Comparison of ENCODE assay signal across 7 mouse cellular contexts in the genomic region with DNA sequence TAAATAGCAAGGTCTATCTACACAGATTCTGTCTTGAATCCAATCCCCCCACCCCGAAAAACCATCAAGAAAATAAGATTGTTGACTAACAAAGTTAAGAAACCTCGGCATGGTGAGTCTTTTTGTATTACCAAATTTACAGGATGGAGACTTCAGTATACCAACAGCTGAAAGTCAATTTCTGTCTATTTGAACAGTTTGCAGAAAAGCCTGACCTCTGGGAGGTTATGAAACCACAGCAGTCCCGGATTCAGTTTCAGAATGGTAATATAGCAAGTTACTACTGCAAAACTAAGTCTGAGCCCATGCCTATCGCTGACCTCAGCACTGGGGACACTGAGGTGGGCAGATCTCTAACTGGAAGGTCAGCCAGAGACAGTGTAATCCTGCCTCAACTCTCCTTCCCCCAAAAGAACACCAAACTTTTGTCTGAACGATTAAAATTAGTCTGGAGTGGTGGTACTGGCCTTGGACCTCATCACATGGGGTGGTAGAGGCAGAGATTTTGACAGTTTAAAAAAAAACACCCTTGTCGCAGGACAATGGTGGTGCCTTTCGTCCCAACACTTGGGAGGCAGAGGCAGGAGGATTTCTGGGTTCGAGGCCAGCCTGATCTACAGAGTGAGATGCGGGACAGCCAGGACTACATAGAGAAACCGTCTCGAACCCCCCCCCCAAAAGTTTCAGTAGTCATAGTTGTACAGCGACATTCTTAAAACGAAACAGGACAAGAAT. TPM values are rescaled to one million over a fixed set of nuclear protein-coding genes. Genes with fewer than 3 reads are reported as not detected.
DNase-seq lines count a peak whose midpoint lies in the region; ATAC-seq lines count a peak whose summit lies in the region.

No protein-coding gene starts in this region.

- peaks cover 16% of the 10 kb centered on the region for H3K36me3 ChIP-seq in lung, embryonic 16.5 days (ENCODE audit: control insufficient read depth, insufficient read depth, low read length)
- H3K36me3 ChIP-seq in forebrain, embryonic 10.5 days (replicated peaks), result peaks cover 36% of the 10 kb centered on the region
- peaks cover 28% of the 10 kb centered on the region for H3K36me3 ChIP-seq in limb, embryonic 12.5 days
- H3K36me3 ChIP-seq in stomach, embryonic 14.5 days (ENCODE audit: control insufficient read depth, insufficient read depth, low read length), result peaks cover 22% of the 10 kb centered on the region

- peak overlapping the region; percentile 97 for H3K27ac ChIP-seq in lung, embryonic 16.5 days (ENCODE audit: low read length)
- H3K27ac ChIP-seq in forebrain, embryonic 10.5 days, result peak overlapping the region; percentile 100
- peak overlapping the region; percentile 93; the same call in 1 of the 2 replicates for H3K27ac ChIP-seq in limb, embryonic 12.5 days
- no peak overlapping the region for H3K27ac ChIP-seq in stomach, embryonic 14.5 days (ENCODE audit: low read length)

- peak overlapping the region; percentile 98 for H3K4me2 ChIP-seq in lung, embryonic 16.5 days (ENCODE audit: low read depth, low read length)
- peak overlapping the region; percentile 90 for H3K4me2 ChIP-seq in limb, embryonic 12.5 days
- H3K4me2 ChIP-seq in stomach, embryonic 14.5 days (replicated peaks; ENCODE audit: low read depth, low read length), result peak overlapping the region; percentile 91

- no peak for ATAC-seq in lung, embryonic 16.5 days (ENCODE audit: low read depth)
- ATAC-seq in limb, embryonic 12.5 days (ENCODE audit: insufficient number of reproducible peaks, insufficient read depth, low FRiP score, low TSS enrichment, low read depth), result no peak
- ATAC-seq in stomach, embryonic 14.5 days (ENCODE audit: insufficient number of reproducible peaks, insufficient read depth, low FRiP score, low read depth), result no peak

- no peaks in the 10 kb centered on the region for H3K27me3 ChIP-seq in lung, embryonic 16.5 days (ENCODE audit: control insufficient read depth, insufficient read depth, low read depth, low read length)
- no peaks in the 10 kb centered on the region for H3K27me3 ChIP-seq in forebrain, embryonic 10.5 days (ENCODE audit: poor library complexity, severe bottlenecking)
- H3K27me3 ChIP-seq in limb, embryonic 12.5 days, result no peaks in the 10 kb centered on the region
- H3K27me3 ChIP-seq in stomach, embryonic 14.5 days (ENCODE audit: control insufficient read depth, insufficient read depth, low read length), result no peaks in the 10 kb centered on the region

- H3K4me3 ChIP-seq in lung, embryonic 16.5 days (ENCODE audit: low read length), result peak overlapping the region; percentile 100
- H3K4me3 ChIP-seq in forebrain, embryonic 10.5 days, result peak overlapping the region; percentile 96
- peak overlapping the region; percentile 99 for H3K4me3 ChIP-seq in limb, embryonic 12.5 days (replicated peaks)
- peak overlapping the region; percentile 100 for H3K4me3 ChIP-seq in stomach, embryonic 14.5 days (ENCODE audit: low read depth, low read length)

- no peak for DNase-seq in lung, postnatal 10 days
- no peak for DNase-seq in forebrain, embryonic 10.5 days (ENCODE audit: extremely low spot score, low spot score)
- no peak for DNase-seq in embryo, embryonic 10 days (ENCODE audit: low spot score)
- no peak for DNase-seq in urinary bladder, postnatal 36 days (ENCODE audit: low spot score in 2 of 2)

- peak overlapping the region; percentile 100 for H3K9ac ChIP-seq in lung, embryonic 16.5 days (ENCODE audit: low read length)
- H3K9ac ChIP-seq in limb, embryonic 12.5 days (replicated peaks), result peak overlapping the region; percentile 98
- H3K9ac ChIP-seq in stomach, embryonic 14.5 days (replicated peaks; ENCODE audit: low read depth, low read length), result peak overlapping the region; percentile 100

- peaks cover 33% of the 10 kb centered on the region for H3K4me1 ChIP-seq in lung, embryonic 16.5 days (replicated peaks; ENCODE audit: control insufficient read depth, insufficient read depth, low read length)
- H3K4me1 ChIP-seq in forebrain, embryonic 10.5 days, result peaks cover 36% of the 10 kb centered on the region
- H3K4me1 ChIP-seq in limb, embryonic 12.5 days (replicated peaks), result peaks cover 27% of the 10 kb centered on the region
- H3K4me1 ChIP-seq in stomach, embryonic 14.5 days (ENCODE audit: control insufficient read depth, insufficient read depth, low read length), result peaks cover 3% of the 10 kb centered on the region; the same call in 1 of the 2 replicates

- 17% methylated on average over 13 of the region's 13 CpGs for WGBS in lung, embryonic 16.5 days
- WGBS in forebrain, embryonic 10.5 days, result 33% methylated on average over 13 of the region's 13 CpGs
- 31% methylated on average over 13 of the region's 13 CpGs for WGBS in limb, embryonic 12.5 days
- WGBS in stomach, embryonic 14.5 days, result 23% methylated on average over 13 of the region's 13 CpGs

- no peaks in the 10 kb centered on the region for H3K9me3 ChIP-seq in lung, embryonic 16.5 days (ENCODE audit: control insufficient read depth, low read length)
- H3K9me3 ChIP-seq in forebrain, embryonic 10.5 days, result no peaks in the 10 kb centered on the region
- no peaks in the 10 kb centered on the region for H3K9me3 ChIP-seq in limb, embryonic 12.5 days
- no peaks in the 10 kb centered on the region for H3K9me3 ChIP-seq in stomach, embryonic 14.5 days (ENCODE audit: control insufficient read depth, low read depth, low read length)

RNA-seq across cellular contexts. Expression of a gene that starts 0.6 kb away (rescaled TPM):
- polyA plus RNA-seq in lung, embryonic 16.5 days (2015; fragmentation: Nextera tagmentation; extraction: Ambion mirVana), result 0.29 and 0.36 TPM in 2 replicates
- 0.21 and 0.38 TPM in 2 replicates for polyA plus RNA-seq in forebrain, embryonic 10.5 days (2016; fragmentation: Nextera tagmentation; extraction: Ambion mirVana)
- polyA plus RNA-seq in limb, embryonic 12.5 days (2016; fragmentation: Nextera tagmentation; extraction: Ambion mirVana), result 0.39 and 0.46 TPM in 2 replicates
- polyA plus RNA-seq in stomach, embryonic 14.5 days (2014; fragmentation: Nextera tagmentation; extraction: Ambion mirVana), result 0.20 and 0.35 TPM in 2 replicates

RNA-seq across cellular contexts. Expression of a gene that starts 1.5 kb away (rescaled TPM):
- polyA plus RNA-seq in lung, embryonic 16.5 days (2015; fragmentation: Nextera tagmentation; extraction: Ambion mirVana), result 1,152 and 1,205 TPM in 2 replicates
- 931 and 967 TPM in 2 replicates for polyA plus RNA-seq in forebrain, embryonic 10.5 days (2016; fragmentation: Nextera tagmentation; extraction: Ambion mirVana)
- 1,024 and 1,053 TPM in 2 replicates for polyA plus RNA-seq in limb, embryonic 12.5 days (2016; fragmentation: Nextera tagmentation; extraction: Ambion mirVana)
- polyA plus RNA-seq in stomach, embryonic 14.5 days (2014; fragmentation: Nextera tagmentation; extraction: Ambion mirVana), result 1,055 and 1,113 TPM in 2 replicates

RNA-seq across cellular contexts. Expression of a gene that starts 45.4 kb away (rescaled TPM):
- 10.1 and 10.6 TPM in 2 replicates for polyA plus RNA-seq in lung, embryonic 16.5 days (2015; fragmentation: Nextera tagmentation; extraction: Ambion mirVana)
- 21.4 and 22.2 TPM in 2 replicates for polyA plus RNA-seq in forebrain, embryonic 10.5 days (2016; fragmentation: Nextera tagmentation; extraction: Ambion mirVana)
- polyA plus RNA-seq in limb, embryonic 12.5 days (2016; fragmentation: Nextera tagmentation; extraction: Ambion mirVana), result 16.1 and 16.5 TPM in 2 replicates
- polyA plus RNA-seq in stomach, embryonic 14.5 days (2014; fragmentation: Nextera tagmentation; extraction: Ambion mirVana), result 7.5 and 9.2 TPM in 2 replicates

RNA-seq across cellular contexts. Expression of a gene that starts 47.6 kb away (rescaled TPM):
- polyA plus RNA-seq in lung, embryonic 16.5 days (2015; fragmentation: Nextera tagmentation; extraction: Ambion mirVana), result 65.9 and 66.6 TPM in 2 replicates
- 51.3 and 54.5 TPM in 2 replicates for polyA plus RNA-seq in forebrain, embryonic 10.5 days (2016; fragmentation: Nextera tagmentation; extraction: Ambion mirVana)
- 36.0 and 36.5 TPM in 2 replicates for polyA plus RNA-seq in limb, embryonic 12.5 days (2016; fragmentation: Nextera tagmentation; extraction: Ambion mirVana)
- polyA plus RNA-seq in stomach, embryonic 14.5 days (2014; fragmentation: Nextera tagmentation; extraction: Ambion mirVana), result 45.0 and 47.1 TPM in 2 replicates

RNA-seq across cellular contexts. Expression of a gene that starts 52.8 kb away (rescaled TPM):
- 29.1 and 31.9 TPM in 2 replicates for polyA plus RNA-seq in lung, embryonic 16.5 days (2015; fragmentation: Nextera tagmentation; extraction: Ambion mirVana)
- 56.5 and 57.6 TPM in 2 replicates for polyA plus RNA-seq in forebrain, embryonic 10.5 days (2016; fragmentation: Nextera tagmentation; extraction: Ambion mirVana)
- polyA plus RNA-seq in limb, embryonic 12.5 days (2016; fragmentation: Nextera tagmentation; extraction: Ambion mirVana), result 40.3 and 40.7 TPM in 2 replicates
- 28.3 and 34.1 TPM in 2 replicates for polyA plus RNA-seq in stomach, embryonic 14.5 days (2014; fragmentation: Nextera tagmentation; extraction: Ambion mirVana)
